Mouse (Mus musculus) colon, adult 2 months (tissue): Measurements from ENCODE around the gene Mzf1. TPM values are rescaled to one million over a fixed set of nuclear protein-coding genes. Genes with fewer than 3 reads are reported as not detected.

ENCODE experiments used
- polyA plus RNA-seq: library from polyadenylated mRNA; depleted of rRNA; stranded (reverse); fragments of >200 nt; gene quantifications from 2 replicates; pipeline ENCODE4 v1.2.3, GENCODE M21; 2012; rRNA removed

Mzf1 gene
- polyA plus RNA-seq, result 1.7 and 2.0 TPM in 2 replicates

DNA sequence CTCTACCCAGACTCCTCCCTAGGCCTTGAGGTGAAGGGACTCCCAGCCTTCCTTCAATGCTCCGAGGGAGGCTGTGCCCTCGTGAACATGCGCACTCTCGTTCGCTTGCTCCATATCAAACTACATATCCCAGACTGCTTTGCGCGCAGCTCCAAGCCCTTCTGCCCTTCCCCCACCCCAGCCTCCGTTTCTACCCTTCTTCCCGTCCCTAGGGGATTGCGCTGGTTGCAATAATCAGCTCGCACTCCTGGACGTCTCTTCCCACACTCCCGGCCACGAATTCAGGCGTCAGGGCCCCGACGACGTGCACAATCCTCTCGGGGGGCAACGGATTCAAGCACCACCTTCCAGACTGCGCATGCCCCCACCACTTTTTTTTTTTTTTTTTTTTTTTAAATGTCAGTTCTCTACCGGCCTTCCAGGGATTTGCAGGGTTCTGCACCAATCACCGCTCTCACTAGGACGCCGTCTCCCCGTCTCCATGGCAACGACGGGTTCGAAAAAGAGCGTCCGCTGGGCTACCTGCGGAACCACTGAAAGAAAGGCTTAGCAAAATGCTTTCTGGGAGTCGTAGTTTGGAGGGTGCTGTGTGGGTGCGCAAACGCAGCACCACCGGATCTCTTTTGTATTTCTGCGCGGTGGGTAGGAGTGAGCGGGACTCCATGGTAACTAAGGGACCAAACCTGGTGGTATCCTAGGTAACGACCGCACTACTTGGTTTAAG is at the start of gene Mzf1:
TSS of gene Mzf1 (minus strand) at position 478 of the 724 bp plus-strand sequence.

DNA sequence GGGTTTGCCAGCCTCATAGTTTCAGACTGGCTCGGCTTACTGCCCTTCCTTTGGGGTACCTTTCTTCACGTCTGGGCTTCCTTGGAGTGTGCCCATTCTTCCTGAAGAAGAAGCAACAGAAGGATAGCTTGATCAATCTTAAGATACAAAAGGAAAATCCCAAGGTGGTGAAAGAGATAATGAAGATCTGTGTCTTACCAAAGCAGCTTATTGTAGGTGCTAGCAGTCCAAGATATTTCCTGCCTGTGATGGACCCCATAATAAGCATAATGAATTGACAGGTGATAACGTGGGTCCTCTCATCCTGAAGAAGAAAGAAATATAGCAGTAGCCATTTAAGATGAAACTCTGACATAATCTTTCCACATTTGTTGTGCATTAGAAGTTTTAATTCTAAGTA is 40.5 kb upstream of the Mzf1 start, which contains the start of gene Vmn1r85:
TSS of gene Vmn1r85 (minus strand) at position 101 of the 400 bp plus-strand sequence.

DNA sequence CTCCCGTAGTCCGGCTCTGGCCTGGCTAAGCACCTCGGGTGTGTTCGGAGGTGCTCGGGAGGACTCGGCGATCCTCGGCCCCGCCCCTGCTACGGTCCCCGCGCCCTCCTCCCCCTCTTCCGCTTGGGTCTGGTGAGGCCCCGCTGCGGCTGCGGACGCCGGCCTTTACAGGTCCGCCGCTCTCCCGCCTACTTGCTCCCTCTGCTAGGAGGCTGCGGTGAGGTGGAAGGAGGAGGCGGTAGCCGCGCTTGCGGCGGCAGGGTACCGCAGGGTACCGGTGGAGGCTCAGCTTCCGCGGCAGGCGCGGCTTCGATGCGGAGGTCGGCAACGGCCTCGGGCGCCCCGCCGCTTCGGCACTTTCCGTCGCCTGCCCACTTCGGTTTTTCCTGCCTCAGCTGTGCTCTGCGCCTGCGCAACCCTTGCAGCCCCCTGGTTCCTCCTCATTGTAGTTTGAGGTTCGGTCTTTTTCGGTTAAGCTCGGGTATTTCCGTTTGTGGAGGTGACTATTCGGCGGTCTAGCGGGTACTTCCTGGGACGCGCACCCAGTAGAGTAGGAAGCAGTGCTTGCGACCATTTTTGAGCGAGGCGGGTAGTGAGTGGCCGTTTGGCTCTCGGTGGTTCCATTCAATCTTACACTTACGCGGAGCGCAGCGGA is 16.5 kb downstream of the Mzf1 start, which contains the start of gene Ube2m:
TSS of gene Ube2m (minus strand) at position 375 of the 655 bp plus-strand sequence.

DNA sequence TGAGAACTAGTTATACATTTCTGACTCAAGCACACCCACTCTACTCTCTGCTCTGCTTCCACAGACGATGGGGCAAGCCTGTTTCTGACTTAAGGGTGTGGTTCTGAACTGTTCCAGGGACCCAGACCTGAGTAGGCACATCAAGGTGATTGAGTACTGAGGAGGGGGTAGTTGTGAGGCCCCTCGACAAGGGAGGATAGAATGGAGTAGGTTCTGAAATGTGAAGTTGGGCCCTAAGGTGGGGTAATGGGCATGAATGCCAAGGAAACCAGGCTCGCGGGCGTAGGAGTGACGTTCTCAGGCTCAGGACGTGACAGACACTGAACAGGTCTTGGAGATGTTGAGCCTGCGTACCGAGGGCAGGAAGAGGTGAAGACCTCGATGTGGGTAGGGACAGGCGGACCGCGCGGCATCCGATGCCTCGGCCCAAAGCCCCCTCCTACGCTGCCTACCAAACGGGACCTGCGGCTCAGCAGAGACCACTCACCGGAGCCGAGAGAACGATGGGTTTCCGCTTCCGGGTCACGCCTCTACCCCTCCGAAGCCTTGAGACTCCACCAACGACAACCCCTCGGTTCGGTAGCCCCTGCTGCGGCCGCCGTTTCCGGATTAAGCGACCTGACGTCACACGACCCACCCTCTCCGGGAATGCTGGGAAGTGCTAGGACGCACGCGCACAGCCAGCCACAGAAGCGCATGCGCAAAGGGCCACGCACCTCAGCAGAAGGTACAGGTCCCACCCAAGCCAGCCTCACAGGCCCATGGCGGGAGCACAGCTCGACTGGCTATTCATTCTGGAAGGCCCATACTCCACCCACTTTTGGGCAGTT is 20.2 kb downstream of the Mzf1 start, which contains the start of gene Chmp2a:
TSS of gene Chmp2a (minus strand) at position 660 of the 830 bp plus-strand sequence.

DNA sequence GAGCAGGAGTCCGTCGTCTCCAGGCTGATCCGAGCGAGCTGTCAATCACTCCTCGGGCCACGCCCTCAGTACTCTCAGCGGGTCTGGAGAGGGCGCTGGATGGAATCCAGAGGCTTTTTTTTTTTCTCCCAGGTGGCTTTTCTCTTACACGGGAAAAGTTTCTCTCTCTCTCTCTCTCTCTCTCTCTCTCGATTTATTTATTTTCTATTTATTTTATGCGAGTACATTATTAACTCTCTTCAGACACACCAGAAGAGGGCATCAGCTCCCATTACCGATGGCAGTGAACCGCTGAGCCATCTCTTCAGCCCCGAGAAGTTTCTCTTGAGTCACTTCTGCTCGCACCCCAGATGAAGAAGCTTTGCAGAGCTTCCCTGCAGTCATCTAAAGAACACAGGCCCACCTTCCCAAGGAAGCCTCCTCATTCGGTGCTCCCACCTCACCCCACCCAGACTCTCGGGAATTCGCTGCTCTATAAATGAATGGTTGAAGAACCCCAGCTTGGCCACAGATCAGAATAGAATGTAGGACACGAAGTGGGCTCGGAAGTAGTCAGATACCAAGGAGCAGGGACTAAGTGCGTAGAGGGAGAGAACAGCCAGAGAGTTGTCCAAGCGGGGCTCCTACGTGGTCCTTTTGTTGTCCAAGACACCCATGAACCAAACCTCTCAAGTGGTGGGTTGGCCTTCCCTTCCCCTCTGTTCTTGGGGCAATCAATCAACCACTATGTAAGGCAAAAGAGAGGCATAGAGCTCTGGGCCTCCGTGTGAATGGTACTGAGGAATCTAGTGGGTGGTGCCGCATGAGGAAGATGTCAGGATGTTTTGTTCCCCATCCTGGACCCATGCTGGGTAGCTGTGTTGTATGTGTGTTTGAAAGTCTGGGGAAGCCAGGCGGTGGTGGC is 44.3 kb downstream of the Mzf1 start, which contains the start of gene Zbtb45:
TSS of gene Zbtb45 (minus strand) at position 30 of the 904 bp plus-strand sequence.

DNA sequence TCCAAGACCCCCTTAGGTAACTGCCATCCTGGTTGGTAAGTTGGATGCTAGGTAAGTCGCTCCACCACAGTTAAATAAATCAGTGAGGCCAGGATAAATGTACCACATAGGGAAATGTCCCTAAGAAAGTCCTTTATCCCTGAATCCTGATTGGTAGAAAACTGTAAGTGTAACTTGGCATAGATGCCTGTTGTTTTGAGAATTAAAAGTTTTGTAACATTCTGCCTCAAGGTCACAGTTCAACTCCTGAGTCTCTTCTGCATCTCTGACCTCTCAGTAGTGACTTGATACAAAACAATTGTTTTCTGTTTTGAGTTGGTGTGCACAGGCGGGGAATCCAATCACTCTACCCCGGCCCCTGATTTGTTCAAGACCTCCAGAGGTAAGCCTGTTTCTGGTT is 55.7 kb downstream of the Mzf1 start, which contains the start of gene Trim28:
TSS of gene Trim28 (plus strand) at position 264 of the 400 bp plus-strand sequence.

DNA sequence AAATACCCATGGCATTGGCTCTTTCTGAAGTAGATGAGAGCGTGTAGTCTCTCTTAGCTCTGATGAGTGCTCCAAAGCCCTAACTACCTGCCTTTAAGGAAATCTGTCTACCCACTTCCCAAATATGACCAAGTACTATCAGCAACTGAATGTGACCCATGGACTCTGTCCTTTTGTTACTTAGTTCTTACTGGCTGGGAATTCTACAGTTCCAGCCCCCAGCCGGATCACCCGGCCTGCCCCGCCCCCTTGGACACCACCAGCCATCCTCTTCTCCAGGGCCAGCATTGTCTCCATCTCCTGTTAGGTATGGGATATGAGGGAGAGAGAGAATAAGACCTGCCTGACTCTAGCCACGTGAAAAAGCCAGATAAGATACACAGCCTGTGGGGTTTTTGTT is 56.5 kb downstream of the Mzf1 start, which contains the start of gene Slc27a5:
TSS of gene Slc27a5 (minus strand) at position 140 of the 400 bp plus-strand sequence.

Other genes with a start within 250 kb of the Mzf1 start
- gene Zfp329, start 235.9 kb downstream of the Mzf1 start, polyA plus RNA-seq, result 0.41 and 0.47 TPM in 2 replicates
- 7.0 and 8.6 TPM in 2 replicates for gene Zfp110, start 220.0 kb downstream of the Mzf1 start, polyA plus RNA-seq
- gene Zfp128, start 173.6 kb downstream of the Mzf1 start, polyA plus RNA-seq, result 0.53 and 0.54 TPM in 2 replicates
- 6.0 and 7.0 TPM in 2 replicates for gene Zscan22, start 156.9 kb downstream of the Mzf1 start, polyA plus RNA-seq
- gene Rps5, start 132.5 kb downstream of the Mzf1 start, polyA plus RNA-seq, result 1,881 and 2,138 TPM in 2 replicates
- gene Rnf225, start 127.3 kb downstream of the Mzf1 start, polyA plus RNA-seq, result 0.44 and 0.58 TPM in 2 replicates
- 5.8 and 6.6 TPM in 2 replicates for gene Zfp324, start 88.9 kb downstream of the Mzf1 start, polyA plus RNA-seq
- 3.3 and 3.6 TPM in 2 replicates for gene Zfp446, start 76.9 kb downstream of the Mzf1 start, polyA plus RNA-seq
- 0.22 and 0.25 TPM in 2 replicates for gene Slc27a5, start 56.6 kb downstream of the Mzf1 start, polyA plus RNA-seq
- gene Trim28, start 55.6 kb downstream of the Mzf1 start, polyA plus RNA-seq, result 205 and 241 TPM in 2 replicates
- gene Zbtb45, start 44.7 kb downstream of the Mzf1 start, polyA plus RNA-seq, result 28.8 and 31.4 TPM in 2 replicates
- gene Chmp2a, start 20.0 kb downstream of the Mzf1 start, polyA plus RNA-seq, result 81.9 and 83.8 TPM in 2 replicates
- gene Ube2m, start 16.5 kb downstream of the Mzf1 start, polyA plus RNA-seq, result 96.9 and 116 TPM in 2 replicates
- gene Vmn1r85, start 40.4 kb upstream of the Mzf1 start, polyA plus RNA-seq, result not detected in 2 replicates
- gene Vmn1r86, start 65.2 kb upstream of the Mzf1 start, polyA plus RNA-seq, result not detected in 2 replicates
- not detected in 2 replicates for gene Vmn1r87, start 85.4 kb upstream of the Mzf1 start, polyA plus RNA-seq
- gene Vmn1r88, start 104.8 kb upstream of the Mzf1 start, polyA plus RNA-seq, result not detected in 2 replicates
- gene Vmn1r89, start 158.3 kb upstream of the Mzf1 start, polyA plus RNA-seq, result not detected in 2 replicates
- gene Lig1, start 222.5 kb upstream of the Mzf1 start, polyA plus RNA-seq, result 8.2 and 8.9 TPM in 2 replicates
- 2.9 and 3.7 TPM in 2 replicates for gene Zswim9, start 224.0 kb upstream of the Mzf1 start, polyA plus RNA-seq